In the genomic region with DNA sequence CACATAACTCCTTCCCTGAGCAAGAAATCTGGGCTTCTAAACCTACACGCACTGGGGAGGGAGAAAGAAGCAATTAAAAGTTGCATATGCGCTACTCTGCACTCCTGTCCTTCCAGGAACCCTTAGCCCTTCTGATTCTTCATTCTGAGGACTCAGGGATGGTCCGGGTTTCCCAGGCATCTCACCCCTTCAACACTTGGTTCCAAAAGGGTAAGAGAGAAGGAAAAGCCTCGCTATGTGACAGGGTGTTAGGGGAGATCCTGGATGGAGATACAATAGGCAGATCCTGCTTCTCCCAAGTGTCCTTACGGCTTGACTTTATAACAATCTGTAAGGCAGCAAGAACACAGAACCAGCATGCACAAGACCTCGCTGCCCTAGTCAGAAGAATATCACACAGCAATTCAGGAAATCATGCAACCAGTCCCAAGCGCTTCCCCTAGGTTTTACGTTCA, we compare ENCODE assay signal across 8 mouse cellular contexts. TPM values are rescaled to one million over a fixed set of nuclear protein-coding genes. Genes with fewer than 3 reads are reported as not detected.
DNase-seq lines count a peak whose midpoint lies in the region; ATAC-seq and TF ChIP-seq lines count a peak whose summit lies in the region.

No protein-coding gene starts in this region.

- H3K4me3 ChIP-seq in CH12.LX (replicated peaks in 1 of 3; ENCODE audit: low read depth in 2 of 3, low read length in 2 of 3, poor library complexity in 1 of 3): peak overlapping the region; percentile 9 to 29 (median 22)
- H3K4me3 ChIP-seq in forebrain, postnatal 0 days (ENCODE audit: low read depth, low read length): peak overlapping the region; percentile 34
- no peak overlapping the region for H3K4me3 ChIP-seq in liver, embryonic 12.5 days

- peaks cover 99% of the 10 kb centered on the region for H3K79me2 ChIP-seq in CH12.LX (replicated peaks; ENCODE audit: control insufficient read depth, extremely low read depth, insufficient read depth, poor library complexity, severe bottlenecking)

- in situ Hi-C loops in CH12.LX (cut with MboI; ENCODE audit: low pct_ligation_motif_present, low pct_unique_long_range_greater_than_20kb, low sequenced_read_pairs): no loop called here

- H3K36me3 ChIP-seq in CH12.LX (replicated peaks in 1 of 2; ENCODE audit: control insufficient read depth in 1 of 2, insufficient read depth in 1 of 2, low read length in 1 of 2): peaks cover 34 to 76% of the 10 kb centered on the region in 2 experiments
- peaks cover 3% of the 10 kb centered on the region; the same call in 1 of the 2 replicates for H3K36me3 ChIP-seq in forebrain, postnatal 0 days (ENCODE audit: insufficient read depth)
- peaks cover 90% of the 10 kb centered on the region for H3K36me3 ChIP-seq in liver, embryonic 12.5 days

- TF ChIP-seq POLR2A in CH12.LX (IDR thresholded peaks at IDR 0.05; ENCODE audit: low read depth, low read length): no peak

- H3K27ac ChIP-seq in CH12.LX (ENCODE audit: insufficient read depth, low read depth): peak overlapping the region; percentile 50; the same call in 1 of the 2 replicates
- peak overlapping the region; percentile 100 for H3K27ac ChIP-seq in forebrain, postnatal 0 days (ENCODE audit: low read depth, low read length)
- peak overlapping the region; percentile 61 for H3K27ac ChIP-seq in liver, embryonic 12.5 days

- H3K9ac ChIP-seq in CH12.LX (ENCODE audit: insufficient read depth, low read depth): peak overlapping the region; percentile 80
- peak overlapping the region; percentile 67 for H3K9ac ChIP-seq in forebrain, postnatal 0 days
- no peak overlapping the region; the same call in 1 of the 2 replicates for H3K9ac ChIP-seq in liver, embryonic 12.5 days

- no peak for TF ChIP-seq EP300 in CH12.LX (IDR thresholded peaks at IDR 0.05; ENCODE audit: low read length)

- 11% methylated on average over 8 of the region's 8 CpGs for WGBS in forebrain, postnatal 0 days
- 65% methylated on average over 8 of the region's 8 CpGs for WGBS in liver, embryonic 12.5 days (ENCODE audit: insufficient replicate concordance)

- peak; percentile 39 for DNase-seq in cerebellum, adult 11 months
- DNase-seq in cerebellum, adult 9-11 months: no peak
- DNase-seq in CH12.LX (ENCODE audit: extremely low read depth): no peak
- DNase-seq in forebrain, postnatal 0 days: peak; percentile 71
- DNase-seq in spleen, postnatal 36 days (ENCODE audit: low spot score in 2 of 2): no peak
- no peak for DNase-seq in gastrocnemius, postnatal 10 days
- DNase-seq in layer of hippocampus, adult 8-10 months (ENCODE audit: low spot score in 2 of 2): no peak

- dilution Hi-C loops in CH12.LX (cut with MboI; ENCODE audit: extremely low pct_ligation_motif_present, extremely low pct_unique_long_range_greater_than_20kb, low sequenced_read_pairs): no loop called here

- no peak for TF ChIP-seq CTCF in CH12.LX (conservative IDR thresholded peaks at IDR 0.05 in 1 of 2, IDR thresholded peaks at IDR 0.05 in 1 of 2; ENCODE audit: low read depth in 2 of 2, low read length in 2 of 2)
- no peak for TF ChIP-seq CTCF in forebrain, postnatal 0 days (IDR thresholded peaks at IDR 0.05; ENCODE audit: low read depth)

- no peak for TF ChIP-seq RAD21 in CH12.LX (IDR thresholded peaks at IDR 0.05; ENCODE audit: low read depth, low read length)

- H3K9me3 ChIP-seq in CH12.LX (replicated peaks; ENCODE audit: low read length): no peaks in the 10 kb centered on the region
- H3K9me3 ChIP-seq in forebrain, postnatal 0 days (ENCODE audit: low read length): no peaks in the 10 kb centered on the region
- no peaks in the 10 kb centered on the region for H3K9me3 ChIP-seq in liver, embryonic 12.5 days (replicated peaks)

- H3K27me3 ChIP-seq in CH12.LX (replicated peaks): no peaks in the 10 kb centered on the region
- no peaks in the 10 kb centered on the region for H3K27me3 ChIP-seq in forebrain, postnatal 0 days (ENCODE audit: insufficient read depth, low read length)
- H3K27me3 ChIP-seq in liver, embryonic 12.5 days (replicated peaks): no peaks in the 10 kb centered on the region

- peak overlapping the region; percentile 80 for H3K4me2 ChIP-seq in CH12.LX (ENCODE audit: insufficient read depth, low read depth, poor library complexity, severe bottlenecking)
- peak overlapping the region; percentile 57 for H3K4me2 ChIP-seq in forebrain, postnatal 0 days (ENCODE audit: low read depth)
- H3K4me2 ChIP-seq in liver, embryonic 12.5 days: peak overlapping the region; percentile 85

- peaks cover 11 to 76% of the 10 kb centered on the region in 2 experiments for H3K4me1 ChIP-seq in CH12.LX (ENCODE audit: control insufficient read depth in 1 of 2, insufficient read depth in 2 of 2)
- peaks cover 88% of the 10 kb centered on the region for H3K4me1 ChIP-seq in forebrain, postnatal 0 days (ENCODE audit: insufficient read depth)
- H3K4me1 ChIP-seq in liver, embryonic 12.5 days: peaks cover 100% of the 10 kb centered on the region

- ATAC-seq in forebrain, postnatal 0 days: 0 out of 2 replicates have a peak, but pooled peaks have one; percentile 8
- ATAC-seq in liver, embryonic 12.5 days: no peak

TF ChIP-seq in CH12.LX, 34 proteins besides CTCF, POLR2A, EP300 and RAD21:
- peak; percentile 40; the same call in 1 of the 2 replicates for TF ChIP-seq MXI1 (IDR thresholded peaks at IDR 0.05; ENCODE audit: low read depth, low read length)
- TF ChIP-seq TBP (conservative IDR thresholded peaks at IDR 0.05; ENCODE audit: low read depth, low read length): no peak

RNA-seq across cellular contexts. Expression of gene Zmynd8, which starts 19.9 kb away (rescaled TPM):
- total RNA-seq in CH12.LX (2012; rRNA removed) (34.0 and 35.1 TPM in 2 replicates), CH12.LX (2014; rRNA removed) (29.5 and 33.6 TPM in 2 replicates)
- 76.1 and 84.5 TPM in 2 replicates for polyA plus RNA-seq in CH12.LX (2012; ENCODE audit: insufficient read length, low read depth)
- total RNA-seq in forebrain, postnatal 0 days (2014; rRNA removed): 51.4 and 63.5 TPM in 2 replicates
- 37.7 and 45.7 TPM in 2 replicates for polyA plus RNA-seq in forebrain, postnatal 0 days (2015; fragmentation: Nextera tagmentation; extraction: Ambion mirVana)
- polyA plus RNA-seq in liver, embryonic 12.5 days (2016; fragmentation: Nextera tagmentation; extraction: Ambion mirVana): 35.7 and 38.5 TPM in 2 replicates
- total RNA-seq in gastrocnemius, postnatal 10 days (2021): 10 to 100 TPM; 29.6 to 30.4 TPM
- 100 to 1,000 TPM; 128 to 162 (median 147) TPM for total RNA-seq in layer of hippocampus, adult 8-10 months (2022)

Comparison
In these comparisons a context has a peak if more than half of its experiments do, and no peak if none do; other contexts are left out.
1. DNase-seq: peak in cerebellum, adult 11 months (single experiment) and forebrain, postnatal 0 days (single experiment); none in cerebellum, adult 9-11 months (single experiment), CH12.LX (single experiment), spleen, postnatal 36 days (0 of 2), gastrocnemius, postnatal 10 days (single experiment) and layer of hippocampus, adult 8-10 months (0 of 2).
2. H3K27ac ChIP-seq: peak in every context shown above with its lines; median percentile 100 in forebrain, postnatal 0 days; 61 in liver, embryonic 12.5 days; 50 in CH12.LX.
3. Peak in every context shown above with its lines, with median percentiles within 50 percentile points of each other: H3K4me2 ChIP-seq.